Mouse (Mus musculus) erythroblast, adult 5-6 weeks (primary cell): Measurements from ENCODE around the gene Rpl32. TPM values are rescaled to one million over a fixed set of nuclear protein-coding genes. Genes with fewer than 3 reads are reported as not detected.

Experiments used
- ATAC-seq: replicated peaks from 2 replicates; pipeline ENCODE4 v1.8.0; 2016; ENCODE audit warnings: moderate number of reproducible peaks, mild to moderate bottlenecking, moderate TSS enrichment, inconsistent platforms; ENCODE audit not compliant: poor library complexity, low FRiP score, severe bottlenecking
- total RNA-seq, 2 experiments: library from RNA; stranded (forward) in 1 of 2; stranded (reverse) in 1 of 2; fragments of 150-400 nt in 1 of 2; fragments of 200-764, 138-1000 nt in 1 of 2; gene quantifications; 2 replicates each; pipeline versions ENCODE4 v1.2.3 to v1.2.4; 2015 to 2017; ENCODE audit warnings: low replicate concordance in 2 of 2

Gene Rpl32
- 738 and 1,031 TPM in 2 replicates for total RNA-seq (2015; ENCODE audit: low replicate concordance)
- total RNA-seq (2017; ENCODE audit: low replicate concordance), result 502 and 613 TPM in 2 replicates

DNA sequence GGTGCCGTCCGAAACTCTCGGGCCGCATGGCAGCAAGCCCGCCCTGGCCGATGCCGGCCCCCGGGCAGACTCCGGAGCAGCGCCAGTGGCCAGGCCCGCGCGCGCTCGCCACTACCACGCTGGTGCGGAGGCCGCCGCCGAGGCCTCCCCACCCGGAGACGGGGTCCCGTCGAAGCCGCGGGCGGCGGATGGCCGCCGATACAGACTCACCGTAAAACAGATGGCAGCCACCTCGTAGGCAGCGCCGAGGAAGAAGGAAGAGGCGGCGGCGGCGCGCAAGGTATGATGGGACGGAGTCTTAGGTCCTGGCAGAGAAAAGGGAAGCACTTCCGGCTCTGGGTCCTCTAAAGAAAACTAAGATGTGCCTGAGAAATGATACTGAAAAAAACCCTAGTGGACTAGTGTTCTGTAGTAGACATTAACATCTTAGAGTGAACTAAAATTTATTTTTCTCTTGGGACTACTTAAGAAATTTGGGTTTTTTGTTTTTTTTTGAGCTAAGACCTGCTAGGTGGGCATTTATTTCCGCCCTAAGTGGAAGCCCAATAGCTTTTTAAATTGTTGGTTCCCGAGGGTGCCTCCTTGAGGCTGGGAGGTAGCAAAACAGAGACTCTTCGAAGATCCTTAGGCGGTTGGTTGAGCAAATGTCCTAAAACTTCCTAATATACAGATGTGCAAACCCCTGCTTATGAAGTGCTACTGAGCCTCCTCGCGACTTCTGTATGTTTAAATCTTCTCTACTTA, at the start of gene Rpl32:
Gene Rpl32 (minus strand): TSS at position 260 of the 744 bp plus-strand sequence.
- ATAC-seq, result peak; percentile 93

DNA sequence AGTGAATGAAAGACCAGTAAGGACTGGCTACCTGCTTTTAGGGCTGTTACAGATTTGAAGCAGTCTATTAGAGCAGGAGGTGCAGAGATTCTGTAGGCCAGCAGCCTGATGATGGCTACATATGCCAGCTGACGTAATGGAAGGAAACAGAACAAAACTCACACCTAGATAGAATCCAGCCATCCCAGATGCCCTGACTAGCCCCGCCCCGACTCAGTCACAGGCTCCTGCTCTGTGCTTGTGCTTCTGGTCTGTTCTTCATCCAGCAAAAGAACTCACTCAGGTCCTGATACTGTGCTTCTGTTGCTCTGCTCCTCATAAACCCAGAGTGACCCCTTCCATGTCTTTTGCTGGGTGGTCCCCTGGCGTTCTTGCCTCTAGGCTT, 47.8 kb upstream of the Rpl32 start:
- ATAC-seq, result no peak

- ATAC-seq, result no peak
These were observed 47.3 kb upstream of the Rpl32 start for GRCm38 (mm10) chr6:115855733-115856360.

GRCm38 (mm10) chr6:115854432-115854831, 45.9 kb upstream of the Rpl32 start:
- no peak for ATAC-seq

- no peak for ATAC-seq
These were observed 45.4 kb upstream of the Rpl32 start for GRCm38 (mm10) chr6:115853985-115854384.

DNA sequence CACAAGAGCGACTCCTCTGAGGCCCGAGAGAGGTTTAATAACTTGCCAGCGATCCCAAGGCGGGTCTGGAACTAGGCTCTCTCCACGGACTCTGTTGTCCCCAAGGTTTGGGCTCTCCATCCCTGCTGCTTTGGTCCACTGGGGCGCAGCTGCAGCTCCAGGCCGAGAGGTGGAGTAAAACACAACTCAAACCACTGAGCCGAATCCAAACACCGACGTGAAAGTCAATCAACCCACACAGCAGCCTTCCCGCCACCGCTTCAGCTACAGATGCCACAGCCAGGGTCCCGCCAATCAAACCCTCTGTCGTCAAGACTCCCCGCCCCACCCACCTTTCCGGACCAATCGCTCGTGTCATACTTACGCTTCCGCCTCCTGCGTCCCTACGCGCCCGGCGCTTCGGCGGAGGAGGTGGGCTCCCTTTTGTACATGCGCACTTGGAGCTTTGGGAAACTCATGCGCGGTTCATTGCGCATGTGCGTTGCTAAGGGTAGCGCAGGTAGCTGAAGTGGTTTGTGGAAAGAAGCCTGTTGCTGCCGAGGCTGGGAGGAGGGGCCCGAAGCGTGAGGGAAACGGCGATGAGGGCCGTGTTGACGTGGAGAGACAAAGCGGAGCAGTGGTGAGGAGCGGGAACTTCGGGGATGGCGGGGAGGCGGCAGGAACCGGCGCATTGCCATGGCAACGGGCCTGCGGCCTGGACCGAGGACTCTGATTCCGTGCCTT, 44.7 kb upstream of the Rpl32 start, which contains the start of the genes Mbd4 and Ift122:
Gene Mbd4 (minus strand): TSS at position 281 of the 723 bp plus-strand sequence.
Gene Ift122 (plus strand): TSS at position 380 of the 723 bp plus-strand sequence.
- peak; percentile 98 for ATAC-seq

DNA sequence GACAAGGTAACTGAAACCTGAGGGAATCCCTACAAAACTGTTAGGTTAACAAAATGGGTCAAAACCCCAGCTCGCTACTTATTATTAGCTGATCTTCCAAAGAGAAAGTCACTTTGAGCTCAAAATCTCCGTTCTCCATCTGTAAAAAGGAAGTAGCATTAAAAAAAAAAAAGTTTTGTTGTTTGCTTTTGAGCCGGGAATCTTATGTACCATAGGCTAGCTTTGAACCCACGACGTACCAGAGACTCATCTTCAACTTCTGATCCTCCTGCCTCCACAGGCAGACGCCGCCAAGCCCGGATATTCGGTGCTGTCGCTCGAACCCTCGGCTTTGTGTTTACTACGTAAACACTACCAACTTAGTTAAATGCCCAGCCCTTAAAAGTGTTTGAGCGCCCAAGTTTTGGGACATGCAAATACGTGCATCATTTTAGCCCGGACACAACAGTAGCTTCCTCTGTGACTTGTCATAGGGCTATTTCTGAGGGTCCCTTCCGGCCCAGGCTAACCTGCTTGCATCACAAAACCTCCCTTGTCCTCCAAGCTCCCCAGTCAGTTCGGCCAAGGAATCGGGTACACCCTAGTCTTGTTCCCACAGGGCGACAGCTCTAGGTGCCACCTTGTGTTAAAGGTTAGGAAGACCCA, 44.0 kb upstream of the Rpl32 start:
- ATAC-seq, result no peak

- ATAC-seq, result no peak
These were observed 40.2 kb upstream of the Rpl32 start for GRCm38 (mm10) chr6:115848598-115849304.

- peak; percentile 77 for ATAC-seq
These were observed 38.3 kb upstream of the Rpl32 start for GRCm38 (mm10) chr6:115846640-115847411.

DNA sequence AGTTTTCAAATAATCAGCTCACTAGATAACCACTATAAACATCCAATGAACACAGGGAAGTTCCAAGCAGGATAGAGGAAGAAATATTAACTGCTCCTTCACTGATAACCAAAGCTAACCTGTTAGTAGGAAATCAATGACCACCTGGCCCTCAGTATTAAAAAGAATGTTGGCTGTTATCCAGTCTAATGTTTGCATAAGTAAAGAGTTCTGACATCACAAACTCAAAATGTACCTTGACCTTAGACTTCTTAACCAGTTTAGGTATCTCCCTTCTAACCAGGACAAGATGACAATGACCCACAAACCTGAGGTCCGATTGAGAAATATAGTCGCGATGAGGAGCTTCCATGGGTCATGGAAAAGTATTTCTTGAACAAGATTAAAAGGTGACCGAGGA, 36.5 kb upstream of the Rpl32 start:
- ATAC-seq, result no peak

GRCm38 (mm10) chr6:115838745-115839144, 30.2 kb upstream of the Rpl32 start:
- ATAC-seq, result no peak

DNA sequence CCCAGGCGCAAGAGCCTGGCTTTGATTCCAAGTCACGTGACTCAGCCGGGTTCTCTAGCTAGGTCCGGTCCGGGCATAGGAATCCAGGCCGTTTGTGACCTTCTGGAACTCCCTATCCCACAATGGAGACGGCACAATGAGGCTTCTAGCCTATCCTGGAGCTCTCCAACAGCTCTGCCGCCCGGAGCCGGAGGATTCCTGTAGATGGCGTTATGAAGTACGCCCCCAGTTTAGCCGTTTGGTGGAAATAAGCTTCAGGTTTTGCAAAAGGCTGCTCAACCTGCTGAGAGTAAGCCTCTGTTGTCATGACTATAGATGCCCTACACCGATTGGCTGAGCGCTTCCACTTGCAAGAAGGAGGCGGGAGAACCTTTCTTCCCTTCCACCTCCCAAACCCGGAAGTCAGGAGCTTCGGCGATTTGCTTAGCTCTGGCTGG, 29.6 kb upstream of the Rpl32 start, which contains the start of gene Efcab12:
Gene Efcab12 (minus strand): TSS at position 252 of the 437 bp plus-strand sequence.
- ATAC-seq, result peak; percentile 94

GRCm38 (mm10) chr6:115833861-115834260, 25.3 kb upstream of the Rpl32 start:
- ATAC-seq, result no peak

DNA sequence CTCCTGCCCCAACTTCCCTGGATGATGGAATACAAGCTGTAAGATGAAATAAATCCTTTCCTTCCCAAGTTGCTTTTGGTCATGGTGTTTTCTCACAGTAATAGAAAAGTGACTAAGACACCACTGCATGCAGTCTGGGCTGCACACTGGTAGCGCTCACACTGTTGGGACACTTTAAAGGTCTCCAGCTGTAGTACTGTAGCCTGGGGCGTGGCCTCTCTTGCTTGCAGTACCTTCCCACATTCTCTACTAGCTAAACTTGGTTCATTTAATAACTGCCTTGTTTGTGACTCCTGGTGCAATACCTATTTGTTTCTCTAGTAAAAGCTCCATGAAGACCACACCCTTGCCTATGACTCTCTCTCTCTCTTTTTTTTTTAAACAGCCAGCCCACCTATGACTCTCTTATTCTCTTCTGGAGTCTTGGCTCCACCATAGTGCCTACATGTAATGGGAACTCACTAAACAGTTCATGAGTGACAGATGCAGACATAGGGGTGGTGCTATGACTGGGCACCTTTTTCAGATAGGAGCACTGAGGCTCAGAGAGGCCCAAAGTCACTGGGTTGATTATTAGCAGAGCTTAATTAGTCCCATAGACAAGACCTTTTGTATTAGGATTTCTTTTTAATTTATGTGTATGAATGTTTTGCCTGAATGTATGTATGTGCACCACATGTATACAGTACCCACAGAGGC, 23.8 kb upstream of the Rpl32 start:
- ATAC-seq, result no peak; the same call in 1 of the 2 replicates

DNA sequence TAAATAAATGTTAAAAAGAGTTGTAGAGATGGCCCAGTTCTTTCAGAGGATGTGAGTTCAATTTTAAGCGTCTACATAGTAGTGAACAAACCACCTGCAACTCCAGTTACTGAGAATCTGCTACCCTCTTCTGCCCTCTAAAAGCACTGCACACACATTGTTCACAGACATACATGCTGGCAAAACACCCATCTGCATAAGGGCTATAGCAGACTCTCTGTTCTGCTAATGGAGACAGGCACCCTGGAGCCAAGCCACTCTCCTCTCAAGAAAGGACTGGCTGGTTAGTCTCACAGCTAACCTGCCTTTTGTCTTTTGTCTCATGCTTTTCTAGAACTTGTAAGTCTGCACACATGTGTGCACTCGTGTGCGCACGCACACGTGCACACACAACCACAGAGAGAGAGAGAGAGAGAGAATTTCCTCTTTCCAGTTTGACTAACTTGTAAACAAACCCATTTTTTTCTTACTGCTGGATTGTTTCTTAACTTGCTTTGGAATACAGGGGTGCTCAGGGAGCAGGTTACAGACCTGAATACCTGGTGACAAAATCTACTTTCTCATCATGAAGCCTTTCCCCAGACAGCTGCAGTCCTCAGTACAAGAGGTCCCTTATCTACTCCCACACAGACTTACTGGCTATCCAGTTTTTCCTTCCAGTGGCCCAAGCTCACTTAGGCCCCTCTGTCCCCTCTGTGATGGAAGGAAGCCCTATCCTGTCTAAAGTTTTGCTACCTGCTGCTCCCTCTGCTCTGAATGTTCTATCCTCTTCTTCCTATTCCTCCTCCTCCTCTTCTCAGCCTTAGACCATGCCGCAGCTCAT, 22.4 kb upstream of the Rpl32 start:
- no peak for ATAC-seq

GRCm38 (mm10) chr6:115823850-115824464, 15.4 kb upstream of the Rpl32 start:
- peak; percentile 84 for ATAC-seq
